Mouse (Mus musculus) G1E (cell line): ENCODE data around the gene Spns2.

ENCODE experiments used
- CTCF ChIP-seq: IDR thresholded peaks from 2 replicates; pipeline ENCODE4 v1.5.1; 2012; ENCODE audit warnings: low read depth, low read length, inconsistent platforms, mixed read lengths
- GATA1 ChIP-seq: IDR thresholded peaks from 2 replicates; pipeline ENCODE4 v1.6.1; 2012; ENCODE audit warnings: borderline replicate concordance, low read length, inconsistent platforms, mixed read lengths
- POLR2AphosphoS5 ChIP-seq: IDR thresholded peaks from 2 replicates; pipeline ENCODE4 v1.6.1; 2012; ENCODE audit warnings: low read depth, low read length, inconsistent platforms; ENCODE audit not compliant: insufficient replicate concordance
- TAL1 ChIP-seq: conservative IDR thresholded peaks from 2 replicates; pipeline ENCODE4 v1.6.1; 2012; ENCODE audit warnings: low read depth, low read length, inconsistent platforms, mixed read lengths

DNA sequence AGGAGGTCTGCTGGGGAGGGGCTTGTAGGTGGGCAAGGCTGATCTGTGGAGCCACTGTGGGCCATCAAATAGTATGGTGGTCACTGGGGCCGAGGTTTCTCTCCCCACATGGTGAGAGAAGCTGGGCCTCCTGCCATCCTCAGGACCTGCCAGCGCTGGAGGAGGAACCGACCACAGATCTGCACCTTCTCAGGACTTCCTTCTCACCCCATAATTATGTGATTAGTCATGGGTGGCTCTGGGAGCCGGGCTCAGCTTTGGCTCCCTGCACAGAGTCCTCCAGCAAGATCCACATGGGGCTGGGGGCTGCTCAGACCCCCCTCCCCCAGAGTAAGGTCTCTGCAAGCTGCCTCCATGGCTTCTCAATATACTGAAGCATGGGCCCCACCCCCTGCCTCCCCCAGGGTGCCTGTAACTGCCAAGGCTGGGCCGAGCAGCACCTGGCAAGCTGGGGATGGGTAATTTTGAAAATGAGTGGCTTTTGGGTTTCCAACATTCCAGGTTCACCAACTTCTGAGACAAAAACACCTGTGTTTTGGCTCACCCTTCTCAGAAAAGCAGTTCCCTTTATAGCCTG lies 11.8 kb upstream of the Spns2 start:
- TF ChIP-seq GATA1 (no peak), POLR2AphosphoS5 (no peak), CTCF (no peak), TAL1 (no peak)
